Mouse (Mus musculus) liver, embryonic 15.5 days (tissue): ENCODE results near the gene Bloc1s1. TPM values are rescaled to one million over a fixed set of nuclear protein-coding genes. Genes with fewer than 3 reads are reported as not detected.

Experiments used
- ATAC-seq: fragments of 200-750 bp; cut with Nextera tagmentation; 2 replicates; pipeline ENCODE4 v1.8.0; 2017; ENCODE audit warnings: moderate number of reproducible peaks, mild to moderate bottlenecking, moderate library complexity; ENCODE audit not compliant: insufficient read depth
- H3K27ac ChIP-seq: fragments of 300-500 bp; sonication (generic); replicated peaks from 2 replicates; pipeline ENCODE4 v1.5.1; 2015; ENCODE audit warnings: mild to moderate bottlenecking, inconsistent platforms
- H3K27me3 ChIP-seq: fragments of 300-500 bp; sonication (generic); 2 replicates; pipeline ENCODE4 v1.6.1; 2015; ENCODE audit warnings: mild to moderate bottlenecking, inconsistent platforms
- H3K36me3 ChIP-seq: fragments of 300-500 bp; sonication (generic); replicated peaks from 2 replicates; pipeline ENCODE4 v1.6.1; 2015; ENCODE audit warnings: moderate library complexity, mild to moderate bottlenecking, inconsistent platforms
- H3K4me1 ChIP-seq: fragments of 300-500 bp; sonication (generic); replicated peaks from 2 replicates; pipeline ENCODE4 v1.6.1; 2015; ENCODE audit warnings: inconsistent platforms
- H3K4me2 ChIP-seq: fragments of 300-500 bp; sonication (generic); 2 replicates; pipeline ENCODE4 v1.6.1; 2015; ENCODE audit warnings: moderate library complexity, mild to moderate bottlenecking, inconsistent platforms
- H3K4me3 ChIP-seq: fragments of 300-500 bp; sonication (generic); replicated peaks from 2 replicates; pipeline ENCODE4 v1.5.1; 2015; ENCODE audit warnings: mild to moderate bottlenecking, inconsistent platforms
- H3K9ac ChIP-seq: fragments of 300-500 bp; sonication (generic); 2 replicates; pipeline ENCODE4 v1.6.1; 2015; ENCODE audit warnings: moderate library complexity, mild to moderate bottlenecking, inconsistent platforms
- H3K9me3 ChIP-seq: fragments of 300-500 bp; sonication (generic); replicated peaks from 2 replicates; pipeline ENCODE4 v1.6.1; 2016; ENCODE audit warnings: inconsistent platforms
- WGBS: fragments of 180-500 bp; shearing (Covaris S2); methylation state at CpG from one replicate; pipeline ENCODE4 v1.1.7; 2015; ENCODE audit warnings: mixed read lengths; ENCODE audit not compliant: insufficient replicate concordance; 5-methylcytosine and 5-hydroxymethylcytosine counted together
- polyA plus RNA-seq: library from polyadenylated mRNA; unstranded; fragments of >200 nt; fragmentation: Nextera tagmentation; extraction: Ambion mirVana; gene quantifications from 2 replicates; pipeline ENCODE4 v1.2.1, GENCODE M21; 2015

The Bloc1s1 gene
- polyA plus RNA-seq, 1 experiment from 2014 or later: 93.9 TPM

DNA sequence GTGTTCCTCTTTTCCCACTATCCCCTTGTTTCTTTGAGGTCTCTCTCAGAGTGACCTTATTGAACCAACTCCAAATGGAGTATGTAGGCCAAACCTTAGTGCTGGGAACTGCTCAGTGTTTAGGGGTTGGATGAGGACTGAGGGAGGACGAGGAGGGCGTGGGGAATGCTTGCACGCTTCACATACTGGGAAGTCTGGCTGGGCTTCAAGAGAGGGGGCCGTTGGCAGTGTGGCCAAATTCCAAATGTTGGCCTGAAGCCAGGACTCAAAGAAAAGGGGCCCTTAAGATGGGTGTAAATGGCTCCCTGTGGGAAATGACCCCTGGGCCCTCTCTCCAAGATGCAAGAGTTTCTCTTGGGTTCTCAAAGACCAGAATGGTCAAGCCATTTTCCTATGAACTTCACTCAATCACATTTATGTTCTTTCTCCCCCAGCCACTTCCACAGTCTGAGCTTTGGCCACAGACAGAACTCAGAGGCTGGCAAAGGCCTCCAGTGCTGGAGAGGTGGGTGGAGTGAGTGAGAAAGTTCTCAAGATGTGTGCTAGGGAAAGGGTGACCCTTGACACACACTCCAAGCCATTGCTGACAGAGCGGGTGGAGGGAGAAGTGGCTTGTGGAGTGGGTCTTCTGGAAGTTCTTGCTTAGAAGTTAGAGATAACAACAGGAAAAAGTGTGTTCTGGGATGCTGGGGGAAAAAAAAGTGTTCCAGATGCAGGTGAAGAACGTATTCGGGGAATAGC lies 6.0 kb upstream of the Bloc1s1 start:
- Histone ChIP-seq H3K4me2 (no peak overlapping the region), H3K36me3 (no peaks in the 10 kb centered on the region), H3K27me3 (peaks cover 79% of the 10 kb centered on the region), H3K9ac (no peak overlapping the region), H3K4me3 (no peak overlapping the region), H3K27ac (no peak overlapping the region), H3K9me3 (no peaks in the 10 kb centered on the region), H3K4me1 (peaks cover 8% of the 10 kb centered on the region; the same call in 1 of the 2 replicates)
- 51% methylated on average over 7 of the region's 7 CpGs for WGBS
- no peak for ATAC-seq

- no peak for ATAC-seq
- H3K36me3 ChIP-seq: no peaks in the 10 kb centered on the region
- peaks cover 72% of the 10 kb centered on the region for H3K27me3 ChIP-seq
- no peak overlapping the region for H3K4me2 ChIP-seq
- no peaks in the 10 kb centered on the region for H3K9me3 ChIP-seq
- H3K4me3 ChIP-seq: no peak overlapping the region
- 30% methylated on average over 4 of the region's 4 CpGs for WGBS
- H3K4me1 ChIP-seq: peaks cover 8% of the 10 kb centered on the region
- H3K9ac ChIP-seq: no peak overlapping the region
- no peak overlapping the region for H3K27ac ChIP-seq
These were observed 4.5 kb upstream of the Bloc1s1 start for GRCm38 (mm10) chr10:128928356-128928755.

GRCm38 (mm10) chr10:128923013-128923691 lies 683 bp downstream of the Bloc1s1 start:
- no peaks in the 10 kb centered on the region for H3K9me3 ChIP-seq
- H3K4me1 ChIP-seq: peaks cover 49% of the 10 kb centered on the region
- H3K4me3 ChIP-seq: peak overlapping the region; percentile 96
- WGBS: under 1% methylated on average over 42 of the region's 42 CpGs
- H3K36me3 ChIP-seq: no peaks in the 10 kb centered on the region
- peak overlapping the region; percentile 86 for H3K9ac ChIP-seq
- H3K27ac ChIP-seq: peak overlapping the region; percentile 91
- H3K27me3 ChIP-seq: peaks cover 24% of the 10 kb centered on the region
- H3K4me2 ChIP-seq: peak overlapping the region; percentile 87
- peak; percentile 95 for ATAC-seq

DNA sequence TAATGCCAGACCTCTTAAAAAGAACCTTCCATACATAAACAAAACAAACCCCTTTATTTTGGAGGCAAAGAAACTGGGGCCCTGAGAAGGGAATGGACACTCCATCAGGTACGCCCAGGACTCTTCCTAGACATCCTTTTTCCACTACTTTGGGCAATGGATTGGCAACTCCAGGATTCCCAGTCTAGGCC lies 1.1 kb downstream of the Bloc1s1 start, which contains the start of gene Rdh5:
TSS of gene Rdh5 (minus strand) at position 67 of the 191 bp plus-strand sequence.
- H3K4me3 ChIP-seq: peak within 1 kb of the TSS; percentile 96
- no peaks in the 10 kb centered on the region for H3K9me3 ChIP-seq
- H3K9ac ChIP-seq: peak within 1 kb of the TSS; percentile 86
- peaks cover 19% of the 10 kb centered on the region for H3K27me3 ChIP-seq
- no peak for ATAC-seq
- H3K36me3 ChIP-seq: no peaks in the 10 kb centered on the region
- peak within 1 kb of the TSS; percentile 87 for H3K4me2 ChIP-seq
- 16% methylated on average over 1 of the region's 1 CpGs for WGBS
- peak within 1 kb of the TSS; percentile 91 for H3K27ac ChIP-seq
- H3K4me1 ChIP-seq: peaks cover 54% of the 10 kb centered on the region

DNA sequence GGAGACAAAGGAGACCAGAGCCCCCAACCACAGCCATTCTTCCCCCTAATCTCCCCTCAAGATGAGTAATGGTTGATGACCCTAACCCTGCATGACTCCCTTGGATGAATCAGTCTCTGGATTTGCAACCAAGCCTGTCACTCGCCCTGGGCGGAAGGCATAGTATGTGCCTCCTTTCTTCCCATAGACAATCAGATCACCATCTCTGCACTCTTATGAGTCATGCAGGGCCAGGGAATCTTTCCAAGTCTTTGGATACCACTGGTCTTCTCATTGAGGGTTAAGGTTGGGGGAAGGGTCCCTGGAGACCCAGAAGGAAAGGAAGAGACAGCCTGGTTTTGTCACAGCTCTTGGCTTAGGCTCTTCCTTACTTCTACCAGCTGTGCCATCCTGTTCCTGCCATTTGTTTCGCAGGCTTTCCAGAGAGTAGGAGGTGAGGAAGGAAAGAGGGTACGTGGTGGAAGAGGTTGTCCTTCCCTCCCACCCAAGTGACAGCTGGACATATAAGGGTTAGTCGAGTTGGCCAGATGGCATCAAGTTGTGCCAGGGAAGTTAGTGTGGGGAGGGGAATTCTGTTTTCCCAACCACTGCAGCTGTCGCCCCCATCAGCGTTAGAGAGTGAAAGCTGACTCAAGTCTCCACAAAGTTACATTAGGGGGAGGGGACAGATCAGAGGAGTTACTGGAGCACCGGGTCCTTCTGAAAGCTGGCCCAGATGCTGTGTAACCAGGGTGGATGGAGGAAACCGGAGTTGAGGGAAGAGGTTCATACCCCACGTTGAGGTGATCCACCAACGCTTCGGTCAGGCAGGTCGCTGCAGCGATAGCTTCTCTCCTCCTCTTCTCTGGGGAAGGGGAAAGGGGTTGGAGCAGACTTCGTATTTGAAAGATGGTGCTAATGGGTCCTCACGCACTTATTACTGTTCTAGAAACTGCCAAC lies 1.7 kb downstream of the Bloc1s1 start:
- ATAC-seq: no peak
- Histone ChIP-seq H3K9ac (peak overlapping the region; percentile 86; the same call in 1 of the 2 replicates), H3K27me3 (peaks cover 14% of the 10 kb centered on the region; the same call in 1 of the 2 replicates), H3K4me3 (peak overlapping the region; percentile 96), H3K9me3 (no peaks in the 10 kb centered on the region), H3K27ac (0 out of 2 replicates have a peak overlapping the region, but pooled peaks have one; percentile 45), H3K4me2 (peak overlapping the region; percentile 87), H3K36me3 (no peaks in the 10 kb centered on the region), H3K4me1 (peaks cover 54% of the 10 kb centered on the region)
- WGBS: 68% methylated on average over 16 of the region's 16 CpGs

- Histone ChIP-seq H3K4me3 (no peak overlapping the region), H3K4me1 (peaks cover 54% of the 10 kb centered on the region), H3K27ac (no peak overlapping the region), H3K27me3 (peaks cover 8% of the 10 kb centered on the region; the same call in 1 of the 2 replicates), H3K9me3 (no peaks in the 10 kb centered on the region), H3K4me2 (no peak overlapping the region), H3K36me3 (peaks cover 6% of the 10 kb centered on the region), H3K9ac (no peak overlapping the region)
- 56% methylated on average over 1 of the region's 1 CpGs for WGBS
- no peak for ATAC-seq
These were observed 2.6 kb downstream of the Bloc1s1 start for GRCm38 (mm10) chr10:128921251-128921650.

- Histone ChIP-seq H3K4me3 (no peak overlapping the region), H3K27ac (no peak overlapping the region), H3K4me1 (peaks cover 54% of the 10 kb centered on the region), H3K36me3 (peaks cover 7% of the 10 kb centered on the region), H3K9me3 (no peaks in the 10 kb centered on the region), H3K4me2 (no peak overlapping the region), H3K9ac (no peak overlapping the region), H3K27me3 (peaks cover 8% of the 10 kb centered on the region; the same call in 1 of the 2 replicates)
- ATAC-seq: no peak
- WGBS: 51% methylated on average over 3 of the region's 3 CpGs
These were observed 3.1 kb downstream of the Bloc1s1 start for GRCm38 (mm10) chr10:128920736-128921161.

DNA sequence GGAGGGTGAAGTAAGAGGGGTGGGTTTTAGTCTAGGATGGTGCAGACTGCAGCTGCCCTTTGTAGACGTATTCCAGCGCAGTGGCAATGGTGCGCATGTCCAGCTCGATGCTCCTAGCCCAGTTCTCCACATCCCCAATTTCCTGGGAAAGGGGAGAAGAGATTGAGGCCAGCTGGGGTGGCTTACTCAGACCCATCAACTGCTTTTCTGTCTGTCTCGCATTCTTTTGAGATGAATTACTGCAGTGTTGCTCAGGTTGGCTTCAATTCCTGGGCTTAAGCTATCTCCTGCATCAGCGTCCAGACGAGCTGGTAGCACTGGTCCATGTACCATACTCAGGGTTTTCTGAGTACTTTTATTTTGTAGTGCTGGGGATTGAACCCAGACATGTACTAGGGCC lies 3.9 kb downstream of the Bloc1s1 start:
- Histone ChIP-seq H3K9ac (no peak overlapping the region), H3K4me2 (no peak overlapping the region), H3K9me3 (no peaks in the 10 kb centered on the region), H3K27me3 (peaks cover 8% of the 10 kb centered on the region; the same call in 1 of the 2 replicates), H3K4me3 (no peak overlapping the region), H3K27ac (no peak overlapping the region), H3K36me3 (peaks cover 10% of the 10 kb centered on the region), H3K4me1 (peaks cover 54% of the 10 kb centered on the region)
- 74% methylated on average over 7 of the region's 7 CpGs for WGBS
- ATAC-seq: no peak

- peak; percentile 16 for ATAC-seq
- WGBS: 46% methylated on average over 6 of the region's 6 CpGs
These were observed 4.6 kb downstream of the Bloc1s1 start for GRCm38 (mm10) chr10:128919203-128919631.

DNA sequence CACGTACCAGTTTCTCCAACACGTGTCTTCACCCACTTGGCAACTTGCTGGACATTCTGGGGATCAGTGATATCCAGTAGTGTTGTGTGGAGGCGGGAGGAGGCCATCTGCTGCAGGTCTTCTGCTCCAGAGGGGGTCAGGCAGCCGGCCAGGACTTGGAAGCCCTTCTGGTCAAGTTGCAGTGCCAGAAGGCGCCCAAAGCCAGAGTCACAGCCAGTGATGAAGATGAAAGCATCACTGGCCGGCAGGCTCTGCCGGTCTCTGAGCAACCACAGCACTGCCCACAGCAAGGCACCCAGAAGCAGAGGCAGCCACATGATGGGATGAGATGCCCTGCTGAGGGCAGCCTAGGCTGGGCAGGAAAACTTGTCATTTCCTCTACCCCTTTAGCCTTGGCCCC lies 5.6 kb downstream of the Bloc1s1 start:
- H3K9me3 ChIP-seq: no peaks in the 10 kb centered on the region
- peaks cover 46% of the 10 kb centered on the region for H3K4me1 ChIP-seq
- ATAC-seq: no peak
- H3K4me2 ChIP-seq: peak overlapping the region; percentile 28
- no peaks in the 10 kb centered on the region for H3K27me3 ChIP-seq
- H3K36me3 ChIP-seq: peaks cover 15% of the 10 kb centered on the region
- no peak overlapping the region for H3K27ac ChIP-seq
- H3K4me3 ChIP-seq: no peak overlapping the region
- WGBS: 62% methylated on average over 7 of the region's 7 CpGs
- no peak overlapping the region for H3K9ac ChIP-seq

More at GRCm38 (mm10) chr10:128919203-128919631, 4.6 kb downstream of the Bloc1s1 start:
- peaks cover 12% of the 10 kb centered on the region for H3K36me3 ChIP-seq
- peaks cover 54% of the 10 kb centered on the region for H3K4me1 ChIP-seq
- peak overlapping the region; percentile 59 for H3K27ac ChIP-seq
- 0 out of 2 replicates have a peak, but pooled peaks cover 7% of the 10 kb centered on the region for H3K27me3 ChIP-seq
- no peak overlapping the region for H3K4me2 ChIP-seq
- H3K9ac ChIP-seq: no peak overlapping the region
- H3K9me3 ChIP-seq: no peaks in the 10 kb centered on the region
- no peak overlapping the region for H3K4me3 ChIP-seq
